Mouse (Mus musculus): ENCODE data around the gene Zfp277.

GRCm38 (mm10) chr12:40471649-40472399 is 26.1 kb upstream of the Zfp277 start:
- no peak for TF ChIP-seq POLR2A (IDR thresholded peaks at IDR 0.05; ENCODE audit: insufficient read depth, low read length)
- TF ChIP-seq EP300 (IDR thresholded peaks at IDR 0.05; ENCODE audit: insufficient read depth, low read depth, low read length) = no peak
- no peak for TF ChIP-seq CTCF (IDR thresholded peaks at IDR 0.05; ENCODE audit: low read depth, low read length)
